Mouse (Mus musculus): ENCODE measurements around the gene Tlx3. TPM values are rescaled to one million over a fixed set of nuclear protein-coding genes. Genes with fewer than 3 reads are reported as not detected.

Tlx3 gene
- polyA plus RNA-seq, 1 experiment from 2014 or later = not detected

Other genes with a start within 250 kb of the Tlx3 start
- 2.7 and 4.1 TPM in 2 replicates for gene Fgf18, start 56.2 kb downstream of the Tlx3 start, polyA plus RNA-seq (2014; fragmentation: Nextera tagmentation; extraction: Ambion mirVana)
- 1,065 and 1,104 TPM in 2 replicates for gene Npm1, start 40.4 kb downstream of the Tlx3 start, polyA plus RNA-seq (2014; fragmentation: Nextera tagmentation; extraction: Ambion mirVana)
- gene Gm12117, start 73.1 kb upstream of the Tlx3 start, polyA plus RNA-seq (2014; fragmentation: Nextera tagmentation; extraction: Ambion mirVana) = not detected in 2 replicates